In the genomic region with DNA sequence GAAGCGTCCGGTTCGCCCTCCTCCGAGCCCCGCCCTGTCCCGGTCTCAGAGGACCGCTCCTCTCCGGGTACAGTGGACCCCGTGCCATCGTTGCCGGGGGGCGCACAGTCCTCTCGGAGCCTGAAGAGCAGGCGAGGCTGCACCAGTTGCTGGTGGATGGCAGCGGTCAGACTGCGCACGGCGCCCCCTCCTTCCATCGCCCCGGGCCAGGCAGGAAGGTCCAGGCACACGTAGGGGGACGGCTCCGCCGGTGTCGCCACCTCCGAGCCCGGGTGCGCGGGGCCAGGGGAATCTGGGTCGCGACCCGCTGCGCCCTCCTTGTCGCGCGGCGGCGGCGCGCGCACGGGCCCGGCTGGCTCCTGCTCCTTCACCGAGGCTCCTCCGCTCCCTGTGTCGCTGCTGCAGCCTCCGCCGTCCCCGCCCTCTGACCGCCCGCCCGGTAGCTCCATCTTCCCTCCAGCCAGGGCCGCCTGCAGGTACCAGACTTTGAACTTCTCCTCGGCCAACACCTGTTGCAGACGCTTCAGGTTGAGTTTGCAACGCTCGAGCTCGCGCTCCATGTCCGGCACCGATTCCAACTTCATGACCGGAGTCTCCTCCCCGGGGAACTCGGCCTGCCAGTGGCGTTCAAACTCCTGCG, we compare ENCODE assay signal across 8 mouse cellular contexts. TPM values are rescaled to one million over a fixed set of nuclear protein-coding genes. Genes with fewer than 3 reads are reported as not detected.
DNase-seq lines count a peak whose midpoint lies in the region; ATAC-seq and TF ChIP-seq lines count a peak whose summit lies in the region.

No protein-coding gene starts in this region.

- DNase-seq in cerebellum, postnatal 10 days = peak; percentile 60 to 67
- DNase-seq in cerebellum, adult 9-11 months = no peak
- peak; percentile 32 for DNase-seq in CD4-positive helper T cell, adult 2 months (ENCODE audit: low read depth, low spot score)
- peak; percentile 65 for DNase-seq in hindbrain, embryonic 11.5 days (ENCODE audit: low spot score)
- no peak for DNase-seq in midbrain, postnatal 0 days (ENCODE audit: low spot score)
- peak; percentile 15 for DNase-seq in urinary bladder, postnatal 25 days (ENCODE audit: low spot score)

- peaks cover 26% of the 10 kb centered on the region for H3K27me3 ChIP-seq in embryonic facial prominence, embryonic 12.5 days
- H3K27me3 ChIP-seq in hindbrain, embryonic 11.5 days (ENCODE audit: control insufficient read depth, insufficient read depth, low read length) = peaks cover 7% of the 10 kb centered on the region
- peaks cover 20% of the 10 kb centered on the region for H3K27me3 ChIP-seq in limb, embryonic 13.5 days
- H3K27me3 ChIP-seq in midbrain, postnatal 0 days (ENCODE audit: insufficient read depth, low read length) = peaks cover 5% of the 10 kb centered on the region; the same call in 1 of the 2 replicates

- TF ChIP-seq CTCF in midbrain, postnatal 0 days (IDR thresholded peaks at IDR 0.05) = no peak

- H3K27ac ChIP-seq in embryonic facial prominence, embryonic 12.5 days = no peak overlapping the region
- H3K27ac ChIP-seq in hindbrain, embryonic 11.5 days (ENCODE audit: low read depth, low read length) = no peak overlapping the region
- no peak overlapping the region; the same call in 1 of the 2 replicates for H3K27ac ChIP-seq in limb, embryonic 13.5 days
- no peak overlapping the region for H3K27ac ChIP-seq in midbrain, postnatal 0 days (ENCODE audit: low read depth, low read length)

- H3K4me1 ChIP-seq in embryonic facial prominence, embryonic 12.5 days = peaks cover 6% of the 10 kb centered on the region
- no peaks in the 10 kb centered on the region for H3K4me1 ChIP-seq in hindbrain, embryonic 11.5 days (replicated peaks; ENCODE audit: control insufficient read depth, insufficient read depth, low read length)
- peaks cover 30% of the 10 kb centered on the region for H3K4me1 ChIP-seq in limb, embryonic 13.5 days
- H3K4me1 ChIP-seq in midbrain, postnatal 0 days (ENCODE audit: insufficient read depth, low read length) = no peaks in the 10 kb centered on the region; the same call in 1 of the 2 replicates

- H3K9me3 ChIP-seq in embryonic facial prominence, embryonic 12.5 days = no peaks in the 10 kb centered on the region
- no peaks in the 10 kb centered on the region for H3K9me3 ChIP-seq in hindbrain, embryonic 11.5 days (ENCODE audit: control insufficient read depth, low read length)
- H3K9me3 ChIP-seq in limb, embryonic 13.5 days = no peaks in the 10 kb centered on the region
- H3K9me3 ChIP-seq in midbrain, postnatal 0 days (ENCODE audit: low read length) = no peaks in the 10 kb centered on the region

- H3K4me2 ChIP-seq in embryonic facial prominence, embryonic 12.5 days (replicated peaks) = peak overlapping the region; percentile 100
- peak overlapping the region; percentile 100 for H3K4me2 ChIP-seq in hindbrain, embryonic 11.5 days (replicated peaks; ENCODE audit: low read depth, low read length)
- H3K4me2 ChIP-seq in limb, embryonic 13.5 days (replicated peaks) = peak overlapping the region; percentile 99
- H3K4me2 ChIP-seq in midbrain, postnatal 0 days (ENCODE audit: low read depth, low read length, poor library complexity, severe bottlenecking) = peak overlapping the region; percentile 100

- peak overlapping the region; percentile 67 for H3K4me3 ChIP-seq in embryonic facial prominence, embryonic 12.5 days
- H3K4me3 ChIP-seq in hindbrain, embryonic 11.5 days (ENCODE audit: low read depth, low read length) = peak overlapping the region; percentile 62
- peak overlapping the region; percentile 75 for H3K4me3 ChIP-seq in limb, embryonic 13.5 days
- H3K4me3 ChIP-seq in midbrain, postnatal 0 days (ENCODE audit: low read depth, low read length) = peak overlapping the region; percentile 64

- 1% methylated on average over 66 of the region's 66 CpGs for WGBS in embryonic facial prominence, embryonic 12.5 days
- under 1% methylated on average over 66 of the region's 66 CpGs for WGBS in hindbrain, embryonic 11.5 days
- under 1% methylated on average over 57 of the region's 66 CpGs for WGBS in limb, embryonic 13.5 days
- WGBS in midbrain, postnatal 0 days = under 1% methylated on average over 40 of the region's 66 CpGs

- no peaks in the 10 kb centered on the region for H3K36me3 ChIP-seq in embryonic facial prominence, embryonic 12.5 days
- no peaks in the 10 kb centered on the region for H3K36me3 ChIP-seq in hindbrain, embryonic 11.5 days (ENCODE audit: control insufficient read depth, insufficient read depth, low read length)
- H3K36me3 ChIP-seq in limb, embryonic 13.5 days = no peaks in the 10 kb centered on the region
- no peaks in the 10 kb centered on the region for H3K36me3 ChIP-seq in midbrain, postnatal 0 days (ENCODE audit: insufficient read depth, low read length)

- ATAC-seq in embryonic facial prominence, embryonic 12.5 days (ENCODE audit: insufficient number of reproducible peaks, insufficient read depth, low FRiP score, low TSS enrichment) = no peak
- ATAC-seq in hindbrain, embryonic 11.5 days (ENCODE audit: low FRiP score) = peak; percentile 45
- no peak for ATAC-seq in limb, embryonic 13.5 days (ENCODE audit: low FRiP score, low read depth)
- ATAC-seq in midbrain, postnatal 0 days (ENCODE audit: low FRiP score) = 0 out of 2 replicates have a peak, but pooled peaks have one; percentile 34

- peak overlapping the region; percentile 65 for H3K9ac ChIP-seq in embryonic facial prominence, embryonic 12.5 days
- H3K9ac ChIP-seq in hindbrain, embryonic 11.5 days (ENCODE audit: low read depth, low read length) = peak overlapping the region; percentile 64
- H3K9ac ChIP-seq in limb, embryonic 13.5 days = peak overlapping the region; percentile 75
- peak overlapping the region; percentile 58 for H3K9ac ChIP-seq in midbrain, postnatal 0 days (replicated peaks; ENCODE audit: low read length, poor library complexity, severe bottlenecking)

RNA-seq across cellular contexts. Expression of a gene that starts 0.6 kb away (rescaled TPM):
- polyA plus RNA-seq in embryonic facial prominence, embryonic 12.5 days (2016; fragmentation: Nextera tagmentation; extraction: Ambion mirVana) = 46.7 and 48.6 TPM in 2 replicates
- polyA plus RNA-seq in hindbrain, embryonic 11.5 days (2014; fragmentation: Nextera tagmentation; extraction: Ambion mirVana) = 35.8 and 41.7 TPM in 2 replicates
- 37.5 and 38.0 TPM in 2 replicates for polyA plus RNA-seq in limb, embryonic 13.5 days (2015; fragmentation: Nextera tagmentation; extraction: Ambion mirVana)
- 243 and 250 TPM in 2 replicates for total RNA-seq in midbrain, postnatal 0 days (2014; rRNA removed)
- polyA plus RNA-seq in midbrain, postnatal 0 days (2015; fragmentation: Nextera tagmentation; extraction: Ambion mirVana) = 99.4 and 102 TPM in 2 replicates

RNA-seq across cellular contexts. Expression of a gene that starts 49.6 kb away (rescaled TPM):
- 0.13 TPM in 1 of 2 replicates, not detected in the other for polyA plus RNA-seq in embryonic facial prominence, embryonic 12.5 days (2016; fragmentation: Nextera tagmentation; extraction: Ambion mirVana)
- 0.19 TPM in 1 of 2 replicates, not detected in the other for polyA plus RNA-seq in hindbrain, embryonic 11.5 days (2014; fragmentation: Nextera tagmentation; extraction: Ambion mirVana)
- 5.0 and 6.5 TPM in 2 replicates for polyA plus RNA-seq in limb, embryonic 13.5 days (2015; fragmentation: Nextera tagmentation; extraction: Ambion mirVana)
- 2.8 and 4.9 TPM in 2 replicates for total RNA-seq in midbrain, postnatal 0 days (2014; rRNA removed)
- 1.9 and 2.1 TPM in 2 replicates for polyA plus RNA-seq in midbrain, postnatal 0 days (2015; fragmentation: Nextera tagmentation; extraction: Ambion mirVana)

RNA-seq across cellular contexts. Expression of a gene that starts 56.9 kb away (rescaled TPM):
- polyA plus RNA-seq in embryonic facial prominence, embryonic 12.5 days (2016; fragmentation: Nextera tagmentation; extraction: Ambion mirVana) = 0.38 and 0.61 TPM in 2 replicates
- polyA plus RNA-seq in hindbrain, embryonic 11.5 days (2014; fragmentation: Nextera tagmentation; extraction: Ambion mirVana) = 0.14 TPM in 1 of 2 replicates, not detected in the other
- 0.32 and 0.37 TPM in 2 replicates for polyA plus RNA-seq in limb, embryonic 13.5 days (2015; fragmentation: Nextera tagmentation; extraction: Ambion mirVana)
- 0.27 and 0.76 TPM in 2 replicates for total RNA-seq in midbrain, postnatal 0 days (2014; rRNA removed)
- 0.61 and 0.80 TPM in 2 replicates for polyA plus RNA-seq in midbrain, postnatal 0 days (2015; fragmentation: Nextera tagmentation; extraction: Ambion mirVana)

Comparison
In these comparisons a context has a peak if more than half of its experiments do, and no peak if none do; other contexts are left out.
1. DNase-seq: peak in cerebellum, postnatal 10 days (2 of 2), CD4-positive helper T cell, adult 2 months (single experiment), hindbrain, embryonic 11.5 days (single experiment) and urinary bladder, postnatal 25 days (single experiment); none in cerebellum, adult 9-11 months (single experiment) and midbrain, postnatal 0 days (single experiment).
2. ATAC-seq: peak in hindbrain, embryonic 11.5 days (single experiment) and midbrain, postnatal 0 days (single experiment); none in embryonic facial prominence, embryonic 12.5 days (single experiment) and limb, embryonic 13.5 days (single experiment).
3. Peak in every context shown above with its lines, with median percentiles within 50 percentile points of each other: H3K4me2 ChIP-seq, H3K4me3 ChIP-seq and H3K9ac ChIP-seq.